Mouse (Mus musculus): ENCODE measurements at regions not wholly inside any gene's neighbourhood (a gene's known extent, or its start where the extent isn't known, plus 50 kb on each side); places are given as distances from the start of the nearest gene placed in this dataset.

DNA sequence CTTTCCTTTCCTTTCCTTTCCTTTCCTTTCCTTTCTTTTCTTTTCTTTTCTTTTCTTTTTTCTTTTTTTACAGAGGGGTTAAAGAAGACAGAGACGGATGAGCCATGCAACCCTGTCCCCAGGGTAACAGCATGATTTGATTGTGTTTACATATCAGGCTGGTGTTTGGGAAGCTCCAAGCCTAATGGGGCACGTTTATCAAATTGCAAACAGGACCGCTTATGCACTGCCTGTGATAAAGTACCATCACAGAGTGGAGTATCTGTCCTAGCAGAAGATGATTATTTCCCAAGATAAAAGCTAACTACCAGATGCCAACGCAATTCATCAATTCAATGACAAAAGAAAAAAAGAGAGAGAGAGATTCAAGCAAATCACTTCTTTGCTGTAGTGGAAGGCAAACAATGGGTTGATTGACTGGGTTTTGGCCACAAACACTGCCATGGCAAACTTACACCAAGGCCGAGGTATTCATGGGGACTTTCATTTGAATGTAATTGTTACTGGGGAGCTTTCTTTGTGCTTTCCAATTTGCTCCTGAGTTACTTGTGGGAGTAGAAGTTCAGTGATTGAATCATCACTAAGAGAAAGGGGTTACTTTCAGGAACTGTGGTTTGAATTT is 1450.1 kb downstream of the Slc22a22 start:
- no peak for DNase-seq

DNA sequence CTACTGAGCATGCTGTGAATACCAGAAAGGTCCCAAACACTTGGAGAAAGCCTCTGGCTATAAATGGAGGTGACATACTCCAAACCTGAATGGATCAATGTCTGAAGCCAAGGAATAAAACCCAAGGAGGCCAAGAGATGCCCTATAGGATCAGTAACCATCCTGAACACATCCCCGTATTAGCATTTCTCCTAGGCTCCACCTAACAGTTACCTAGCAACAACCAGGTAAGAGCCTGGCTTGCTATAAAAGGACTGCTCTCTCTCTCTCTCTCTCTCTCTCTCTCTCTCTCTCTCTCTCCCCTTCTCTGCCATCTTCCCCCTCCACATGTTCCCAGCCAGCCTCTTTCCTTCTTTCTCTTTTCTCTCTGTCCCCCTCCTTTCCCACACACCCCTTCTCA is 1452.7 kb downstream of the Slc22a22 start:
- DNase-seq, result no peak

DNA sequence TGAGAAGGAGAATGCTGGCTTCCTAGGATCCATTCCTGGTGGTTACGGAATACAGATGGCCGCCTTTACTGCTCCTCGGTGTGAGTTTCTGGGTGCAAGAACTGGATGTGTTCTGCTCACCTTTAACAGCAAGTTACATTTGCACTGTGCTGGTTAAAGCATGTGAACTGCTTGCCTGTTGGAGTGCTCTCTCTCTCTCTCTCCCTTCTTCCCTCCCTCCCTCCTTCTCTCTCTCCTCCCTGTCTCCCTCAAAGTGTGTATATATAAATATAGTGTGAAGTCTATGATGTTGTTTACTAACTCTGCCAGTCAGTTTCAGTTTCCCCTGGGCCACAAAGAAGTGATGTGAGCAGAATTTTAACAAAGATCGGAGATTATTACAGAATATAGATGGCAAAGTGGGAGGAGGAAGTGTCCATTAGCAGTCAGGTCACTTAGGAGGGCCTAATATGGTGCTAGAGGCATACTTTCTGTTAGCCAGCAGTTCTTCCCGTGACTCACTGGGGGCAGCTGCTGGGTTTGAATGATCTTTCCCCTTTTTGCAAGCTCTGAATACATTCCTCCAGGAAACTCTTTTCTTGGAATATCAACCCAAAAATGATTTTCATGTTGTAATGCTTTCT is 1453.5 kb downstream of the Slc22a22 start:
- no peak for DNase-seq

DNA sequence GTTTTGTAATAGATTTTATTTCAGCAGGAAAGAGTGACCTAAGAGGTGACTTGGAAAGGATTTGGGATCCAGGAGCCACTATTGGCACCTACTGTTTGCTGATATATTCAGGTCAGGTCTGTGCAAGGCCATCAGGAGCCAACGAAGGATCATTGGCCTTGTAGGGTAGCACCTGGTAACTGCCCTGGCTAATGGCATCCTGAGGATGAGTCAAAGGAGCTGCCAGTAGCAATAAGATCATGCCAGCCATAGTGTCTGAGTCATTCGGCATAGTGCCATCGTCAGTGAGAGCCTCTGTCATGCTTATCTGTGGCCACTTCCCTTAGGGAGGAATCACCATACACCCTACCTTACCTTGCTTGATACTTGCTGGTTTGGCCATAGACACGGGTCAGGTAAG is 1455.1 kb downstream of the Slc22a22 start:
- no peak for DNase-seq

DNA sequence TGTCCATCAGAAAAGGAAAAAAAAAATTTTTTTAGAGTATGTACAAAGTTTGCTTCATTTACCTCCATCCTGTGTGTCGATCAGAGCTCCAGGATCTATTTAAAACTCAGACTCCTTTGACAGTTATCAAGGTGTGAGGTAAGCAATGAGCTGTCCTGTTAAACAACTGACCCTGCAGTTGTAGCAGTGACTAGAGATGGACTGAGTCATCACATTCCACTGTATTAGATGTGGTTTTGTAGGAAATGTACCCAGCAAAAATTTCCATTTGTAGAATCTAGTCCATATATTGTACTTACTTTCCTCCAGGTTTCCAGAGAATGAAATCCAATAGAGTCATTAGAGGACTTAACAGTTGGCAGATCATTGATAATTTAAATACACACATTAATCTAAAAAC is 1459.3 kb downstream of the Slc22a22 start:
- DNase-seq, result no peak

DNA sequence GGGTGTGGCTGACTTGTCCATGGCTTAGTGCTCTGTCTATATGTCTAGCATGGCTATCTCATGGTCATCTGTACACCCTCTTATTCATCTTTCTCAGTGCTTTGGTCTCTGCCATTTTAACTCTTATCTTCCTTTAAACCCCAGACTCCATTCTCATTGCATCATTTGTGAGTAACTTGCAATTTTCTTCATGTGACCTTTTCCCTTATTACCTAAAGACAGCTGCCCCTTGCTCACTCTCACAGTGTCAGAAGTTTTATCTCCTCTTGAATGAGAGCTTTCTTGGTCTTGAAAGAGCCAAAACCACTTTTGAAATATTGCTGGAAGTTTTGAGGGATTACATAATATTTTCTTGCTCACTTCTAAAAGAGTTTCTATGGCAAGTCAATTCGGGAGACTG is 1459.9 kb downstream of the Slc22a22 start:
- no peak for DNase-seq

DNA sequence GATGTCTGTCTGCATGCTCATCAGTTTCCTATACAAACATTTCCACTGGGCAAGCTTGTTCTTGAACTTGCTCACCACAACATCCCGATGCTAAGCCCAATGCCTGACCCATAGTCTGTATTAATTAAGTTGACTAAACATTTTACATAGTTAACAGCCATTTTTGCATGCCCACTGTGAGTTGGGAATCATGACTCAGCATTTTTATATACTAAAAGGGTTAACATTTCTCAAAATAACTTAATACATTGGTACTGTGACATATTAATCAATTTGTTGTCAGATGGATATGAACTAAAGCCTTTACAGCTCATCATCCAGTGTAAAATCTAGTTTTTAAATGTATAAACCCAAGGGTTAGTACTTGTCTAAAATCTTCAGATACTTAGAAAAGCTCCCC is 1461.4 kb downstream of the Slc22a22 start:
- no peak for DNase-seq

DNA sequence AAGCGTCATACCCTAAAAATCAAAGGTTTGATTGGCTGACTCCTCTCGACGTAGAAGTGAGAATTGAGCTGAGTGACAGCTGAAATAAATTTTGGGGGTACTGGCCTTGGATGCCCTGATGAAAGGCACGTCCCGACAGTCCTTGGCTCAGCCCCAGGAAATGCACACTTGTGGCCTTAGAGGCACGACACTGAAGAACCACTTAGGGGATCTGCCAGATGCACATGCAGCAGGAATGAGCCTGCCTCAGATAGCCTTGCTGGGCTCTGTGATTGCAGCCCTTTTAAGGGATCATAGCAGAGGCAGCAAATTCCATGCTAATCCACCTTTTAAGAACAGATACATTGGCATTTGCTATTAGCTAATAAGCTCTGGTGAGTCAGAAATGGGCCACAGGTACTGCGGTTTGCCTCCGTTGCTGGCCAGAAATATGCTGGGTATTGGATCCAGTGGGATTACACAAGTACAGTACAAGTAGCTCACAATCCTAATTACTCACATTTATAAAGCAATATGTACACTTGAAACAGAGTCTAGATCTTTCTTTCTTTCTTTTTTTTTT is 1463.3 kb downstream of the Slc22a22 start:
- no peak for DNase-seq

DNA sequence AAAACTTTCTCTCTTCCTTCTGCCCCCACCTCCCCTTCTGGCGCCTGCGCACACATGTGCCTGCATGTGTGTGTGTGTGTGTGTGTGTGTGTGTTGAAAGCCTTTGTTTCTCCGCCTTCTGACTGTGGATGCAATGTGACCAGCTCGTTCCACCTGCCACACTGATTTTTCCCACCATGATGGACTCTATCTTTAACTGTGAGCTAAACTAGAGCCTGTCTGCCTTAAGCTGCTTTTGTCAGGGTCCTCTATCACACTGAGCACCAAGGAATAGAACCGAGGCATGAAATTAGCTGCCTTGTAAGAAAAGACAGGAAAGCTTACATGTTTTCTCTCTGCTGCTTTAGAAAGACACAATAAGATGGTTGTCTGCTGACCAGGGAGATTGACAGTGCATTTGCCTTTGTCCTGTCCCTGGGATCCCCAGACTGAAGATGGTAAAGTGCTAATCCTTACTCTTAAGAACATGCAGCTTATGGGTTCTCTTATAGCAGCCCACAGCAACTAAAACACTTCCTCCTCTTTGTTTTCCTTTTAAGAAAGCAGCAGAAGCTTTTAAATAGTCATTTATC is 1468.7 kb downstream of the Slc22a22 start:
- DNase-seq, result no peak

DNA sequence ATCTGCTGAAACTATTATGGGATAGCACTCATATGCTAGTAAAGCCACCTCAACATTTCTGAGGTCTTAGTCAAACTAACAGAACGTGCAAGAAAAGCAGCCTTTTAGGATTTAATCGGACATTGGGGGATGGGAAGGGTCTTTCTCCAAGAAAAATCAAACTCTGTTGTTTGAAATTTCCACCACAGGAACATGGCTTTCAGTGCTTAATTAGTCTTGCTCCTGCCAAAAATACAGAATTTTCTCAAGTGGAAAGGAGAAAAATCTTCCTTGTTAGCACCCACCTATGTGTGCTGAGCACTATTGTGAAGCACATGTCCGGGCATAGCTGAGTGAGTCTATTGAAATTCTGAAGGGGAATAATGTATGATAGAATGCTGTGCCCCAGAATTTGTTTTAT is 1470.0 kb downstream of the Slc22a22 start:
- DNase-seq, result no peak

DNA sequence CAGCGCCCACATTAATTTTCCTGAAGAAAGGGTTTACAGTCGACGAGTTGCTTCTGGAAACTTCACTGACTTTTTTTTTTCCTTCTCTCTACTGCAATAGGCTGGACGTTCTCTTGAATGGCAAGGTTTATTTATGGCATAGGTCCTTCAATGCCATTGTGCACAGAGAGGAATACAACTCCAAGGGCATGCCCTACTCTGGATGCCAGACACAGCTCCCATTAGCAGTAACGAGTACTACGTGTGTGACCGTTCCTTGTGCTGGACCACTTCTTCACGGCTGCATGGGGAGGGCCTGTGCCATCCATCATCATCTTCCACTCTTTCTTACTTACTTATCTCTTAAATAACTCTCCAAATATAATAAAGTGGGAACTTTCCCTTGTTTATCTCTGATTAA is 1472.1 kb downstream of the Slc22a22 start:
- DNase-seq, result no peak

DNA sequence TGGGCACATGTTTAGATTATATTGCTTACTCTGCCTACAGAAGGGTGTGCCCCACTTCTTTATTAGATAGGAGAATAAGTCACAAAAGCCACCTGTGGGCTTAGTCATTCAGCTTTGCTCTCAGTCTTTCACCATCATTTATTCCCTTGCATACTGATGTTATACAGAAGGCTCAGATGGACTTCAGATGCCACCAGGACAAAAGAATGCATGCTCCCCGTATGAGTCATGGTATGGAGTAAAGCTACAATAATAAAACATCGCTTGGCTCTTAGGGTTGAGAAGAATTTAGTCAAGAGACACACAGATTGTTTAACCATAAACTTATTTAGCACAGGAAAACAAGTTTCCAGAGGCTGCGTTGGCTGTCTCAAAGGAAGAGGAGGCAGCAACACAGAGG is 1473.5 kb downstream of the Slc22a22 start:
- DNase-seq, result no peak

DNA sequence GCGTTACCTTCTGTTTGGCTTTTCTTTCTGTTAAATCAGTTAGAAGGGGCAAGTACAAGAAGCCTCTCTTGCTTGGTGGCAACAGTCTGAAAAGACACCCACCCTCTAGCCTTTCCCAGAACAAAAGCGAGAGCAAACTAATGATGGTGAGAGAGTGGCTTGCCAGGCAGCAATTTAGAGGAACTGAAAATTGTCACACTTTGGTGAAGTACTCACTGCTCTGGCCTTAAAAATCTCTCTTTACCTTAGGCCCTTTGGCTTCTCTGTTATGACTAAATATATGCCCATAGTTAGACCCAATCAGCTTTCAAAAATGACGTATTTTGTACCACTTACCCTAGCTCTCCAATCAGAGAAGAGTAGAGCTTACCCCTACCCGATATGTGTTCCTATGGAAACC is 1477.8 kb downstream of the Slc22a22 start:
- no peak for DNase-seq

DNA sequence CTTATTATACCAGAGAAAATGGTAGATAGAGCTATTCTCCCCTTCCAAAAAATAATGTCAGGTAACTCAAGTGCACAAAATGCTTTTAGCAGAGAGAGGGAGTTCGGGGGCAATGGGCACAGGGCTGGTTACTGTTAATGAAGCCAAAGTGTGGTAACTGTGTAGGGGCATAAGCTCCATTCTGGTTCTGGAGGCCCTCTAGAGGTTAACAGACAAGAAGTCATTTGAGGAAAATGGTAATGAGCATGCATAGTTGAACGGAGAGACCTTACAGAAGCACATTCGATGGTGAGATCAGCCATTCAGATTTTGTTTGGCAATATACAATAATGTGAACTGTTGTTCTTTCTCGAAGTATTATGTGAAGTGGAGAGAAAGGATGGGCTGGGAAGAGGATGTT is 1479.4 kb downstream of the Slc22a22 start:
- no peak for DNase-seq

DNA sequence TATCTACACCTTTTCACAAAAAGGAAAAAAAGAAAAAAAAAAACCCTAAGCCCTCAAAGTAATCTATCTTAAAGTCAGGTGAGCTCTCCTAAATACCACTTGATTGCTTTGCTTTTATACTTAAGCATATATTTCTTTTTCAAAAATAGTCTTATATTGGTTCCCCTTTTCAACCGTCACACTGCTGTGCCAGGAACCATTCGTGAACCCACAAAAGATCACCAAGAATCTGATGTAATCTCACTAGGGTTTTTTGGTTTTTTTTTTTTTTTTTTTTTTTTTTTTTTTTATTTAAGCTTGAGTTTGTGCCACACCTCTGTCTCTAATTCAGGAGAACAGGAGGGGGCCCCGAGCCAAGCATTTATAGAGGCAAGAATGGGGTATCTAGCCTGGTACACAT is 1482.7 kb downstream of the Slc22a22 start:
- no peak for DNase-seq

DNA sequence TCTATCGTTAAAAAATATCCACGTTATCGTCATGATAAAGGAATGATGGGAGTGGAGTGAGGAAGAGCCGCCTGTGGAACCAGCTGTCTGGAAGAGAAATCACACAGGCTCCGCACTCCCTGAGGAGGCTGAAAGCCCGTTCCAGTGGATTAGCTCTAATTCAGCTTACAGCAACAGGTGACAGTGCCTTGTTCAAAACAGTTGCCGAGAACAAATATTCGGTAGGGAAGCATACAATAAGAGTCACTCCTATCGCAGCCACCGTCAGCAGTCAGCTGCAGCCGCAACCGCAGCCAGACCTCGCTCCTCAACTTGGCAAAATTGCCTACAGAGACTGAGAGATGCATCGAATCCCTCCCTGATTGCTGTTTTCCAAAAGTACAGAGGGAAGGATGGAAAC is 1501.6 kb downstream of the Slc22a22 start:
- DNase-seq, result no peak

DNA sequence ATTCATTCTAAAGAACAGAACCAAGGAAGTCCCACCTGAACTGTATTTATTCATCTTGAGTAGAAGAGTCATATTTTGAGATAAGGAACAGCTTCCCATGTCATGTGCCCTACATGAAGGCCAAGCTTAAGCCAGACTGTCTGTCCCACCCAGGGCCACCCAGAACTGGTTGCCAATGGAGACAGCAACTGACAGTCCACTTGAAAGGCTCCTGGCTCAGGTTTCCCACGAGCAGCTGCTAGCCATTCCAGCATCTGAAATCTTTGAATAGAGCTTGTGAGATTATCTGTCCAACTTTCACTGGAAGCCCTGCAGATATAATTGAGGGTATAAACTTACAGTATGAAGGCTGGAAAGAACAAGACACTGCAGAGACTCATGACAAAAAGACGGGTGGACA is 1510.6 kb downstream of the Slc22a22 start:
- no peak for DNase-seq

DNA sequence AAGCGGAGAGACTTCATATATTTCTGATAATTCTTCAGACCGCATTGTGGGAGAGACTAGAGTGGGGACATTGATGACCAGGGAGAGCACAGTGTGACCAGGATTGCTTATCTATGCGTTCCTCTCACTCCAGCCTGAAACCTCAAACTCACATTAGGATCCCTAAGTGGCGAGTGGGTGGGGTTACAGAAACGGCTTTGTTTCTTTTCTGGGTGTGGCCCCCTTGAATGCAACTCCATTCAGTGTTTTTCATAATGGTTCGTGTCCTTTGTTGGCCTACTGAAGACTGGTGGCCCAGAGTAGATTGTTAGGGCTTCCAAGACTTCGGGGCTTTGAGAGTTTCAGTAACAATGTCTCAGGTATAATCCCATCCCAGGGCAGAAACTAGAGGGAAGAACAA is 1512.1 kb downstream of the Slc22a22 start:
- DNase-seq, result no peak

DNA sequence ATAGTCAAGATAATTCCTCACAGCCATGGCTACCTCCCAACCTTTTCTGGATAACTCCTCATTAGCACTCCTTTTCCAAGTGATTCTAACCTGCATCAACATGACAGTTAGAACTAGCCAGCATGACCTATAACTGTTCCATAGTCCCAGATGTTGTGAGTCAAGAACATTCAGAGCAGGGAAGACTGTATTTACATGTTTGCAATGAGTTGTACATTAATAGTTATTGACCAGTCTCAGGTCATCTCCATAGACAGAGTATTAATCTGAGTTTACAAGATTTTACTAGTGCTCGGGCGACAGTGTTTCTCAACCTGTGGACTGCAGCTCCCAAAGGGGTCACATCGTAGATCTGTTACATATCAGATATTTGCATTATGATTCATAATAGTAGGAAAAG is 1515.3 kb downstream of the Slc22a22 start:
- DNase-seq, result no peak
